Mouse (Mus musculus) kidney, postnatal 14 days (tissue): ENCODE data around the gene Tppp2.

ENCODE experiments used
- DNase-seq: peaks from one replicate; pipeline ENCODE4 v3.0.0; 2022; ENCODE audit warnings: mixed read lengths

Tppp2 gene

DNA sequence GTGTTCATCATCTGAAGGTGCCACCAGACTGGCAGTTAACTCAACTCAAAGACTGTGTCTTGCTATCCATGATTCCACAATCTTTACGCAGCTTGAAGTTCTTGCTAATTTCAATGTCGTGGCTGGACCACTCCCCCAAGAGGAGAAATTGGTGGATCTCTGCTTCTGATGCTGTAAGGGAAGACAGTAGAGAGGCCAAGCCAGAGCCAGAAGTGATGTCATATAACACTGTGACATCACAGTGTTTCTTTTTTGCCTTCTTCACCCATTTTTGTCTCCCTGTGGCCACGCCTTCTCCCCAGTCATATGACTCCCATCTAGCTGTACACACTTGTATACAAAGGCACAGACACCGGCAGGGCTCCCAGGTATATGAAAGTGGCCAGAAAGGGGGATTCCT, at the start of gene Tppp2:
Gene Tppp2 (plus strand): TSS at position 301 of the 400 bp plus-strand sequence.
- DNase-seq, result no peak

GRCm38 (mm10) chr14:51870756-51871155, 47.5 kb upstream of the Tppp2 start:
- DNase-seq, result no peak

- no peak for DNase-seq
These were observed 46.5 kb upstream of the Tppp2 start for GRCm38 (mm10) chr14:51871741-51872140.

DNA sequence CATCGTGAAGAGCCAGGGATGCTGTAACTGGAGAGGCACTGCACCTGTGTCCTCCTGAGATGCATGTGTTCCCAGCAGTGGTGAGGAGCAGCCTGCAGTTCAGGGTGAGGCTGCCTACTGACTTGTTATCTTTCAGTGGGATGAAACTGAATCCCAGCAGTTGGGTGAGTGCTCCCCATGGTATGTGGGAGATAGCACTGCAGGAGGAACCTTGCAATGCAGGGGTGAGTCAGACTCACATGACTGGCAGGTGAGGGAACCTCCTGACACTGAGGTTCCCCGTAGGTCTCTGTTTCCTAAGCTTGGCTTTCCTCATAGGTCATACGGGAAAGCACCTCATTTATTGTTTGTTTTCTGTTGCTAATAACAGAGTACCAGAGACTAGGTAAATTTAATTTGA, 40.7 kb upstream of the Tppp2 start:
- no peak for DNase-seq

GRCm38 (mm10) chr14:51883527-51884030, 34.6 kb upstream of the Tppp2 start:
- peak; percentile 86 for DNase-seq

DNA sequence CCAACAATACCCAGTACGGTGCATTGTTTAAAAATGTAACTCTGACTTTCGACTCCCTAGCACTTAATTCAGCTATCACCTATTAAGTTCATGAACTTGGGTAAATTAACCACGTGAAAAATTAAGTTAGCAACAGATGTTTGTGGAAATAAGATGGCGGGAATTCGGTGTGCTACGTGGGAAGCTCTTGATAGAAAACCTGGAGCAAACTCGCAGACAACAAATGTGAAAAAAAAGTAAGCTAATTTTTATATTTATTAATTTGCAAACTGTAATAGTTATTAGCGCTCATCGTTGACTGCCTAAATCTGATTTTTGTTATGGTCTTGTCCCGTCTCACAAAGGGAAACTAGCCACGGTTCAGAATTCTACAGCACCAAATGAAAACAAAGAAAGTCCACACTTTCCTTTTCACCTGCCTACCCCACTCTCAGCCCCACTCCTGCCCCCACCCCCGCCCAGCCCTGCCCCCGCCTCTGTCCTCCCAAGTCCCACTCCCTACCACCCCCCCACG, 34.1 kb upstream of the Tppp2 start:
- DNase-seq, result no peak

- DNase-seq, result peak; percentile 96
These were observed 33.5 kb upstream of the Tppp2 start, which contains the start of gene Mettl17 for GRCm38 (mm10) chr14:51884598-51885331. Gene Mettl17 (plus strand): TSS chr14:51884842.

DNA sequence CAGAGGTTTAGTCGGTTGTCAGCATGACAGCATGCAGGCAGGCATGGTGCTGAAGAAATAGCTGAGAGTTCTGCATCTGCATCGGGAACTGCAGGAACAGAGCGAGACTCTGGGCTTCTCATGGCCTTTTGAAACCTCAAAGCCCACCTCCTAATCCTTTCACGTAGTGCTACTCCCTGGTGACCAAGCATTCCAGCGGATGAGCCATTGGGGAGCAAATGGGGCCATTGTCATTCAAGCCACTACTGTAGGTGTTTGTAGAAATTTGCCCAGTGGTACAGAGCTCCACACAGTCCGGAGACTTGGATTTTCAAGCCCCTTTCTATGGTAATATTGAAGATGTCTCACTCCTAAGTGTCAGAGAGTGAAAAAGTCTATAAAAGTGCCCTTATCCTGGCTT, 32.2 kb upstream of the Tppp2 start:
- DNase-seq, result no peak

- DNase-seq, result no peak
These were observed 28.4 kb upstream of the Tppp2 start for GRCm38 (mm10) chr14:51889833-51890232.

GRCm38 (mm10) chr14:51892191-51892939, 25.9 kb upstream of the Tppp2 start, which contains the start of gene Slc39a2:
Gene Slc39a2 (plus strand): TSS chr14:51892889.
- DNase-seq, result no peak

- no peak for DNase-seq
These were observed 25.0 kb upstream of the Tppp2 start for GRCm38 (mm10) chr14:51893094-51893794.

GRCm38 (mm10) chr14:51893809-51894208, 24.4 kb upstream of the Tppp2 start:
- no peak for DNase-seq

DNA sequence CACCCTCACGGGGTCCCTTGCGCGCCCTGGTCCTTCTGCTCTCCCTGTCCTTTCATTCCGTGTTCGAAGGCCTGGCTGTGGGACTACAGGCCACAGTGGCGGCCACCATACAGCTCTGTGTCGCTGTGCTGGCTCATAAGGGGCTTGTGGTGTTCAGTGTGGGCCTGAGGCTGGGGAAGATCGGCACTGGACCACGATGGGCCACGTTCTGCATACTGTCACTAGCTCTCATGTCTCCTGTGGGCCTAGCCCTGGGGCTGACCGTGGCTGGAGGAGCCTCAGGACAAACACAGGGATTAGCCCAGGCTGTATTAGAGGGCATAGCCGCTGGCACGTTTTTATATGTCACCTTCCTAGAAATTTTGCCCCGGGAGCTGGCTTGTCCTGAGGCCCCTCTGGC, 23.2 kb upstream of the Tppp2 start:
- no peak for DNase-seq

DNA sequence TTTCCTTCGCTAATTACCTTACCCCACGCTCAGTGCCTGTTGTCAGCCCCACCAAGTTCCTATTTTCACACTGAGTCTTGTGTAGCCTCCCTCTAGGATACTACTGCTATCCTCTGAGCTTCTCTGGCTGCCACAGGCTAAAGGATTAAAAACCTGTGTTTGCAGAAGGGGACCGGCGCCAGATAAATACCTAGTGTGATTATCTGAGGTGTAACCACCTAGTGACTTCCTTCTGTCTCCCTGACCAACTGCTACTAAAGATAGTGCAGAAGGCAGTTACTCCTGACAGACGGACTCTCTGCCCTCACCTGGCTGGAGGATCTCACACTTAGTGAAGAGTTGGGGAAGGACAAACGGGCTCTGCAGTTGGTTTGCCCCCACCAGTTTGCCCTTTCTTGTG, 22.2 kb upstream of the Tppp2 start:
- DNase-seq, result no peak

- DNase-seq, result no peak
These were observed 21.6 kb upstream of the Tppp2 start for GRCm38 (mm10) chr14:51896539-51897170.

- no peak for DNase-seq
These were observed 18.9 kb upstream of the Tppp2 start for GRCm38 (mm10) chr14:51899351-51899750.

DNA sequence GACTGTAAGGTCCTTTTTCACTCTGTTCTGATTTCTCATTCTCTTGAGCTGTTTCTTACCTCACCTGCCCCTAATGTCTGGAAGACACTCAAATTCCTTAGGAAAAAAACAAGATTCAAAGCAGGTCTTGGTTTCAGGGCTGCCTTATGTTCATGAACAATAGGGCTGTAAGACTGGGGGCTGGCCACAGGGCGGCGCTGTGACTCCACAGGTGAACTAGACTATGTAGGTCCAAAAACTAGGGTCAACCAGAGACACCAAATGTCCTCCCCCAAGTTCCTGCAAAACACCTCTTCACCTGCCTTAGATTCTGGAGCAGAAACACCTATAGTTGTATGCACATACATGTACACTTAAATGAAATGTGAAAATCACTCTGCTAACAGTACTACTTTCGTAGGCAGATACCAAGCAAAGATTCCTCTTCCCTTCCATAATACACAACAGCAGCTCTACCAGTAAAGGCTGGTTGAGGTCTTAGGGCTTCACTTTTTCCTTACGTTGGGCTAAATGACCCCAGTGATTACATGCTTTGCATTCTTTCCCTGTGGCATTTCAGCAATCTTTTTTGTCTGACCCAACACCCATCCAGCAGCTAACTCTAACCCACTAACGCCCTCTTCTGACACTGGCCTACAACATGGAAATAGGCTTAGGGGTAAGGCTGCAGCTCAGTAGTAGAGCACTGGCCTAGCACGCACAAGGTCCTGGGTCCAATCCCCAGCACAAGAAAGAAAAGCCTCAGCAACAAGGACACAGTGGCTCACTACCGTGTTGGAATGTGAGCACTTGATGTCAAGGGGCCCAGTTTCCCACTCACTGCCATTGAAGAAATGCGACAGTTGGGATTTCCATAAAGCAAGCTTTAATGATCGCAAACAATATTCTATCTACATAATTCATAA, 15.2 kb upstream of the Tppp2 start:
- peak; percentile 73 for DNase-seq

GRCm38 (mm10) chr14:51903782-51904181, 14.4 kb upstream of the Tppp2 start:
- DNase-seq, result no peak

DNA sequence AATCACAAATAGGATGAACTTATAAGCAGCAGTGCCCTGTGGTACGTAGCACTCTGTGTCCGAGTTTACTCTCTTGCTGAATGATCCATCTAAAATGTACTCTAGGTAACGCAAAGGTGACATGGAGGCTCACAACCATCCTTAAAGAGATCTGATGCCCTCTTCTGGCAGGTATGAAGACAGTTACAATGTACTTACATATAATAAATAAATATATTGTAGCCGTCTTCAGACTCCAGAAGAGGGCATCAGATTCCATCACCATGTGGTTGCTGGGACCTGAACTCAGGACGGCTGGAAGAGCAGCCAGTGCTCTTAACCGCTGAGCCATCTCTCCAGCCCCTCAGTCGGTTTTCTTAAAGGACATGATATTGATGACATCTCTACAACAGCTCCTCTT, 13.5 kb upstream of the Tppp2 start:
- no peak for DNase-seq

DNA sequence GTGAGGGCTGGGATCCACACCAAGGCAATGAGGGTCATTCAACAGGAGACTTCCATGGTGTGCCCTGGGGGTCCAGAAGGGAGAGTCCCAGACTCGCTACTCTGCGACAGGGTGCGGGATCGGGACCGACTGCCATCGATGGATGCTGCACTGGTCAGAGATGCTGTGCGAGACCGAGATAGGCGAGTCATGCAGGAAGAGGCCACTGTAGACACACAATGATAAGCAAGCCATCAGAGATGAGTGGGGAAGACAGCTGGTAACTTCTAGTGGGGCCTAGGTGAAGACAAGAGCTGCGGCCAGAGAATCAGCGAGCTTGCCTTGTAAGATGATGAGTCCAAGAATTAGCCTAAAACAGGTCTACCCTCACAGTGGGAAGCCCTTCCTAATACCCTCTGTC, 12.1 kb upstream of the Tppp2 start:
- DNase-seq, result no peak

DNA sequence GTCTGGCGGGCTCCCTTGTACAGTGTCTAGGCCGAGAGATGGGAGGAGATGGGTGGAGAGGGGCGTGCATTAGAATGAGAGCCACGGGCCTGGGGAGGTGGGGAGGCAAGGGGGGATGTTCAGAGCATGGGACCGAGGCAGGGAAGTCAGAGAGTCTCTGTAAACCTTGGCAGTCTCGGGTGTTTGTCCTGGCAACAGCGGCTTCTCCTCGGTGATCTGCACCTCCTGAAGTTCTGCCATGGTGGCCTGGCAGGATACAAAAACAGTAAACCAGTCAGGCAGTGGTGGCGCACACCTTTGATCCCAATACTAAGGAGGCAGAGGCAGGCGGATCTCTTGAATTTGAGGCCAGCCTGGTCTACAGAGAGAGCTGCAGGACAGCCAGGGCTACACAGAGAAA, 6.9 kb upstream of the Tppp2 start:
- DNase-seq, result no peak
